Mouse (Mus musculus) C2C12 (cell line): Measurements from ENCODE around the gene Dnal1.

Source experiments
- CTCF ChIP-seq: IDR thresholded peaks from one replicate; pipeline ENCODE4 v1.5.1; 2011; ENCODE audit not compliant: control insufficient read depth, insufficient read depth, insufficient read length
- FOSL1 ChIP-seq: IDR thresholded peaks from one replicate; pipeline ENCODE4 v1.8.0; 2011; ENCODE audit warnings: mild to moderate bottlenecking, low read length; ENCODE audit not compliant: poor library complexity, insufficient read depth, severe bottlenecking
- MAX ChIP-seq: IDR thresholded peaks from one replicate; pipeline ENCODE4 v1.6.1; 2011; ENCODE audit warnings: mild to moderate bottlenecking, control low read depth
- MYOG ChIP-seq: IDR thresholded peaks from one replicate; pipeline ENCODE4 v1.6.1; 2011; ENCODE audit not compliant: control insufficient read depth, insufficient read length; ENCODE audit errors: extremely low read depth
- USF1 ChIP-seq: IDR thresholded peaks from one replicate; pipeline ENCODE4 v1.6.1; 2011; ENCODE audit warnings: low read depth, mild to moderate bottlenecking, control low read depth, moderate library complexity

GRCm38 (mm10) chr12:84181999-84182398 is 67.8 kb downstream of the Dnal1 start:
- no peak for TF ChIP-seq CTCF
- no peak for TF ChIP-seq FOSL1
- no peak for TF ChIP-seq MYOG
- no peak for TF ChIP-seq USF1
- no peak for TF ChIP-seq MAX
